Mouse (Mus musculus) limb, embryonic 15.5 days (tissue): ENCODE data around the gene Mecom. TPM values are rescaled to one million over a fixed set of nuclear protein-coding genes. Genes with fewer than 3 reads are reported as not detected.
A peak's percentile ranks its signal among the peaks of the same experiment; 100 is the strongest.

Experiments used
- ATAC-seq: fragments of 200-750 bp; cut with Nextera tagmentation; 2 replicates; pipeline ENCODE4 v1.8.0; 2017; ENCODE audit warnings: low read depth, moderate TSS enrichment; ENCODE audit not compliant: insufficient number of reproducible peaks, low FRiP score, low TSS enrichment
- H3K27ac ChIP-seq: fragments of 300-500 bp; sonication (generic); 2 replicates; pipeline ENCODE4 v1.5.1; 2015; ENCODE audit warnings: moderate library complexity, mild to moderate bottlenecking, inconsistent platforms
- H3K27me3 ChIP-seq: fragments of 300-500 bp; sonication (generic); 2 replicates; pipeline ENCODE4 v1.6.1; 2015; ENCODE audit warnings: inconsistent platforms
- H3K36me3 ChIP-seq: fragments of 300-500 bp; sonication (generic); 2 replicates; pipeline ENCODE4 v1.6.1; 2015; ENCODE audit warnings: inconsistent platforms
- H3K4me1 ChIP-seq: fragments of 300-500 bp; sonication (generic); 2 replicates; pipeline ENCODE4 v1.6.1; 2015; ENCODE audit warnings: inconsistent platforms
- H3K4me2 ChIP-seq: fragments of 300-500 bp; sonication (generic); 2 replicates; pipeline ENCODE4 v1.6.1; 2015; ENCODE audit warnings: mild to moderate bottlenecking, inconsistent platforms
- H3K4me3 ChIP-seq: fragments of 300-500 bp; sonication (generic); 2 replicates; pipeline ENCODE4 v1.5.1; 2015; ENCODE audit warnings: mild to moderate bottlenecking, inconsistent platforms
- H3K9ac ChIP-seq: fragments of 300-500 bp; sonication (generic); 2 replicates; pipeline ENCODE4 v1.6.1; 2015; ENCODE audit warnings: inconsistent platforms
- H3K9me3 ChIP-seq: fragments of 300-500 bp; sonication (generic); 2 replicates; pipeline ENCODE4 v1.6.1; 2016; ENCODE audit warnings: inconsistent platforms
- WGBS: fragments of 180-500 bp; shearing (Covaris S2); methylation state at CpG from one replicate; pipeline ENCODE4 v1.1.7; 2015; 5-methylcytosine and 5-hydroxymethylcytosine counted together
- polyA plus RNA-seq: library from polyadenylated mRNA; unstranded; fragments of >200 nt; fragmentation: Nextera tagmentation; extraction: Ambion mirVana; gene quantifications from 2 replicates; pipeline ENCODE4 v1.2.1, GENCODE M21; 2015

The Mecom gene
- polyA plus RNA-seq, 1 experiment from 2014 or later = 38.4 TPM

DNA sequence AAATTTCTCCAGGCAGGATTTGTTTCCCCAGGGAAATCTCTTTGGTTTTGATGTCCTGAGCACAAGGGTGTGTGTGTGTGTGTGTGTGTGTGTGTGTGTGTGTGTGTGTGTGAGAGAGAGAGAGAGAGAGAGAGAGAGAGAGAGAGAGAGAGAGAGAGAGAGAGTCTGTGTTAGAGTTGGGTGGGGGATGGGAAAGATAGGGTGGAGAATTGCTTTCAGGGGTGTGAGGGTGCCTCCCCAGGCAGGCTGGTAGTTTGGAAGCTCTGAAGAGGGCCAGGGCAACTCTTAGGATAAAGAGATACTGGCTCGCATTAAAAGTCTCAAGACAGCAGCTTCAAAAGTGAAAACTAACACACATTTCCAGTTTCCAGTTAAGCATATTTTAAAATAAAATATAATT lies 534.4 kb downstream of the Mecom start:
- Histone ChIP-seq H3K4me3 (peak overlapping the region; percentile 53), H3K27ac (peak overlapping the region; percentile 91), H3K4me1 (peaks cover 17% of the 10 kb centered on the region), H3K9me3 (no peaks in the 10 kb centered on the region), H3K9ac (peak overlapping the region; percentile 52; the same call in 1 of the 2 replicates), H3K36me3 (no peaks in the 10 kb centered on the region), H3K4me2 (peak overlapping the region; percentile 74), H3K27me3 (no peaks in the 10 kb centered on the region)
- WGBS = 42% methylated on average over 1 of the region's 1 CpGs
- no peak for ATAC-seq

DNA sequence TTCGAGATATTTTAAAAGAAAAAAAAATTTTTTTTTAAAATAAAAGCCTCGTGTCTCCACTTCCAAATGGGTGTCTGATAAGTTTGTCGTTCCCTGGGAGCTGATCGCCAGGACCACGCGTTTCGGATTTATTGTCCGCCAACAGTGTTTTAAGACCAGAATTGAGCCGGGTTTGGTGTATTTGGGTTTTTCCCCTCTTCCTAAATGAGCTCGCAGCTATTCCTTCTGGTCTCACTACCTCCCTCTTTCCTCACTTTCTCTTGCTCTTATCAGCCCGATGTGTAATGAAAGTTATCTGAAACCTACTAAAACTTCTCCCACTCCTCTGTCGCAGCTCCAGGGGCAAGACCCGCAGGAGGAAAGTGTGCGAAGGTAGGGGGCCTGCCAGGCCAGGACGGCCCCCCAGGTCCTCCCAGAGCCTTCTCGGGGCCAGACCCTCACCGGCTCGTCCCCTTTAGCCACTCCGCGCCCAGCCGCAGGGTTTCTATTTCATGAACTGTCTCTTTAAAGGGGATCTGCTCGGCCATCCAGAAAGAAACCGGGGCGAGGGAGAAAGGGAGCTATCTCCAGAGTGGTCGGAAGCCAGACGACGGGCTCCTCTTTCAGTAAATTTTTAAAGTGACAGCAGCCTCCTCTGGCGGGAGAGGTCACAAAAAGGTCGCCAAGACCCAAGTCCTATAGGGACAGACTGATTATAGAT lies 535.0 kb downstream of the Mecom start:
- Histone ChIP-seq H3K4me1 (peaks cover 13% of the 10 kb centered on the region), H3K4me3 (peak overlapping the region; percentile 53), H3K27ac (peak overlapping the region; percentile 91), H3K4me2 (peak overlapping the region; percentile 74), H3K36me3 (no peaks in the 10 kb centered on the region), H3K9me3 (no peaks in the 10 kb centered on the region), H3K9ac (peak overlapping the region; percentile 52), H3K27me3 (no peaks in the 10 kb centered on the region)
- under 1% methylated on average over 29 of the region's 29 CpGs for WGBS
- no peak for ATAC-seq

GRCm38 (mm10) chr3:30012150-30012549 lies 535.7 kb downstream of the Mecom start:
- H3K4me1 ChIP-seq = peaks cover 13% of the 10 kb centered on the region
- peak overlapping the region; percentile 53 for H3K4me3 ChIP-seq
- no peaks in the 10 kb centered on the region for H3K27me3 ChIP-seq
- H3K9ac ChIP-seq = peak overlapping the region; percentile 52
- WGBS = under 1% methylated on average over 27 of the region's 27 CpGs
- peak overlapping the region; percentile 74 for H3K4me2 ChIP-seq
- H3K9me3 ChIP-seq = no peaks in the 10 kb centered on the region
- ATAC-seq = 0 out of 2 replicates have a peak, but pooled peaks have one; percentile 53
- peak overlapping the region; percentile 91 for H3K27ac ChIP-seq
- H3K36me3 ChIP-seq = no peaks in the 10 kb centered on the region

DNA sequence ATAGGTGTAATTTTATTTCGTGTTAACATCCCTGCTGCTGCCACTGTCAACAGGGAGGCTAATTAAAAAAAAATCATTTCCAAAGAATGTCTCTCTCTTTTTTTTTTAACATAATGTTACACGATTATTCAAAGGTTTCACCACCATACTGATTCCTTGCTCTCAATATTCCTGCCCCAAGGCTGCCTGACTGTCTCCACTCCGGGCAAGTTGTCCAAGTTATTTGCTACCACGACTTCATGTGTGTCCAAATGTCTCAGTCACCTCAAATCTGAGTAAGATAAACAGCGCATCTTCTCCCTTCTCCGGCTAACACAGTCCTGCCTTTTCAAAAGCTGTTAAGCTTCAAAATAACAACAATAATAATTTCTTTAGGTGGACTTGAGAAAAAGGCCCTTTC lies 536.1 kb downstream of the Mecom start:
- no peak for ATAC-seq
- H3K9me3 ChIP-seq = no peaks in the 10 kb centered on the region
- H3K36me3 ChIP-seq = no peaks in the 10 kb centered on the region
- peak overlapping the region; percentile 91 for H3K27ac ChIP-seq
- H3K4me3 ChIP-seq = peak overlapping the region; percentile 53
- peaks cover 12% of the 10 kb centered on the region for H3K4me1 ChIP-seq
- peak overlapping the region; percentile 52; the same call in 1 of the 2 replicates for H3K9ac ChIP-seq
- WGBS = 6% methylated on average over 6 of the region's 6 CpGs
- peak overlapping the region; percentile 74 for H3K4me2 ChIP-seq
- H3K27me3 ChIP-seq = no peaks in the 10 kb centered on the region

DNA sequence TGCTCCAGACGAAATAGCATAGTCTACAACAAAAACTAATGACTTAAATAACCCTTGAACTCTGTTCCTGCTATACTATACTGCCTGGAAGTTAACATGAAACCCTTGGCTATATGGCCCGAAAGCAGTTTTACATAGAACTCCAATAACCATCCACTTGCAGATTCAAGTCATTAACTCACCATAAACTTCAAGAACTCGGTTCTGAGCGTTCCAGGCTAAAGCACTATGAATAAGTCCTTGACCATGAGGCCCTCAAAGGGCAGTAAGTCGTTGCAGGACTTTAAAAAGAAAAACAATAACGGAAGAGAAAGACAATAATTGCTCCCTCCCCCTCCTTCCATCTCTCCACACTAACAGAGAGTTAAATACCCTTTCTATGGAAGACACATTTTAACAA lies 536.9 kb downstream of the Mecom start:
- Histone ChIP-seq H3K4me2 (peak overlapping the region; percentile 74), H3K4me1 (peaks cover 6% of the 10 kb centered on the region), H3K4me3 (peak overlapping the region; percentile 53), H3K36me3 (no peaks in the 10 kb centered on the region), H3K27me3 (no peaks in the 10 kb centered on the region), H3K27ac (peak overlapping the region; percentile 91), H3K9me3 (no peaks in the 10 kb centered on the region), H3K9ac (no peak overlapping the region)
- ATAC-seq = no peak
- 22% methylated on average over 6 of the region's 6 CpGs for WGBS

GRCm38 (mm10) chr3:30009596-30009995 lies 538.2 kb downstream of the Mecom start:
- no peak for ATAC-seq
- Histone ChIP-seq H3K4me1 (peaks cover 3% of the 10 kb centered on the region; the same call in 1 of the 2 replicates), H3K4me3 (peak overlapping the region; percentile 19), H3K27me3 (no peaks in the 10 kb centered on the region), H3K27ac (peak overlapping the region; percentile 65; the same call in 1 of the 2 replicates), H3K9me3 (no peaks in the 10 kb centered on the region), H3K36me3 (no peaks in the 10 kb centered on the region), H3K4me2 (peak overlapping the region; percentile 37), H3K9ac (no peak overlapping the region)
- 38% methylated on average over 5 of the region's 5 CpGs for WGBS

DNA sequence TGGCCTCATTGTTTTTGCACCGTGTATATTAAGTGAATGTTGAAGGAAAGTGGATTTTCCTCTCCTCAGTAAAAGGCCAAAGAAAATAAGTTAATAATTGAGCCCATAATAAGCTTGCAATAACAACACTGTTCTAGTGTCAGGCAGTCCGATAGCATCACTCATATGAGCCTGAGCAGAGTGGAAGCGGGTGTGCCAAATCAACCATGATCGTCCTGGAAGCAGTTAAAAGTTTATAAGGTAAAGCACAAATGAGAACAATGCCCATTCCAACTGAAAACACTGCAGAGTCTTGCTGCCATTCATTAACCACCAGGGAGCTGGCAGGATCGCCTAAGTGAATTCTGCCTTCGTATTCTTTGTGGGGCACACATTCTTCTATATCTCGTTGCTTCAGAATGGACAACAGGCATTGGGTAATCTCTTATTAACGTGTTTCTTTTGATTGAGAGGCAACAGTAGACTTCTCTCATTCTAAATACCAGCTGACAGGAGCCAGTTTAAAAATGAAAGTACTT lies 542.9 kb downstream of the Mecom start:
- H3K9ac ChIP-seq = no peak overlapping the region

DNA sequence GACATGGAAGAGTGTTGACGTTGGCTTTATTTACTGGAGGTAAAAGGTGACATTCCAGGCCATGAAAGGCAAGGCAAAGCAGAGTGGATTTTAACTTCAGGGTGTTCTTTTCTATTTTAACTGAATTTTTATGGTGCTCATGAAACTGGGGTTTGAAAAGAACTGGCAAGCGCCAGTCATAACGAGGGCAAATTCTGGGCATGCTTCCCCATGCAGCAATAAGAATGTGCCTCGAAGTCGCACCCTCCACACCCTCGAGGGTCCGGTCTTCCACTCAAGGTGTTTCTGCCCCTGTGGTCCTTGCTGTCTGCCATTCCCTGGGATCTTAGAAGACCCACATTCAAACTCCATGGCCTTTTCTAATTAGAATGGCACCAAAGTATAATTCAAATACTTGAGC lies 547.5 kb downstream of the Mecom start:
- Histone ChIP-seq H3K36me3 (no peaks in the 10 kb centered on the region; the same call in 1 of the 2 replicates), H3K27me3 (no peaks in the 10 kb centered on the region), H3K4me2 (no peak overlapping the region), H3K4me3 (no peak overlapping the region), H3K4me1 (peaks cover 8% of the 10 kb centered on the region; the same call in 1 of the 2 replicates), H3K9ac (no peak overlapping the region), H3K9me3 (no peaks in the 10 kb centered on the region), H3K27ac (peak overlapping the region; percentile 71)
- 32% methylated on average over 7 of the region's 7 CpGs for WGBS
- no peak; the same call in 1 of the 2 replicates for ATAC-seq

More for the DNA sequence above, 542.9 kb downstream of the Mecom start:
- 34% methylated on average over 8 of the region's 8 CpGs for WGBS
- H3K36me3 ChIP-seq = no peaks in the 10 kb centered on the region
- H3K27me3 ChIP-seq = no peaks in the 10 kb centered on the region
- 0 out of 2 replicates have a peak overlapping the region, but pooled peaks have one; percentile 3 for H3K27ac ChIP-seq
- H3K4me1 ChIP-seq = peaks cover 8% of the 10 kb centered on the region; the same call in 1 of the 2 replicates
- no peak for ATAC-seq
- 0 out of 2 replicates have a peak overlapping the region, but pooled peaks have one; percentile 8 for H3K4me2 ChIP-seq
- H3K9me3 ChIP-seq = no peaks in the 10 kb centered on the region
- H3K4me3 ChIP-seq = no peak overlapping the region

DNA sequence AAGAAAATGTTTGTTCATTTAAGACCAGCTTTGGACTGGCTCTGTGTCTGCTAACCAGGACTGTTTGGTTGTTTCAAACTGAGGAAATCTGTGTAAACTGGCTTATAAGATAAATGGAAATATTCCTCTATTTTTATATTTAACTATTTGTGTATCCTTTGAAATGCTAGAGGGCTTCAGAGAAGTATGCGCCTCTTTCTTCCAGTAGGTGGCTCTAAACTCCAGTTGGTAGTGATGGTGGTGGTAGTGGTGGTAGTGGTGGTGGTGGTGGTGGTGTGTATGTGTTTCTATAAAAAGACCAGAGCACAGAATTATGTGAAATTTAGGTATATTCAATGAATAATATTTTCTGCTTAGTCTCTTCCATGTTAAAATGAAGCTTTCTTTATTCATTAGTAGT lies 548.8 kb downstream of the Mecom start:
- no peaks in the 10 kb centered on the region; the same call in 1 of the 2 replicates for H3K36me3 ChIP-seq
- H3K4me3 ChIP-seq = no peak overlapping the region
- ATAC-seq = no peak
- H3K27me3 ChIP-seq = no peaks in the 10 kb centered on the region
- H3K4me2 ChIP-seq = no peak overlapping the region
- H3K27ac ChIP-seq = no peak overlapping the region
- H3K9ac ChIP-seq = no peak overlapping the region
- peaks cover 5% of the 10 kb centered on the region; the same call in 1 of the 2 replicates for H3K4me1 ChIP-seq
- 54% methylated on average over 1 of the region's 1 CpGs for WGBS
- no peaks in the 10 kb centered on the region for H3K9me3 ChIP-seq

GRCm38 (mm10) chr3:29997068-29997467 lies 550.7 kb downstream of the Mecom start:
- no peak for ATAC-seq
- H3K4me1 ChIP-seq = peaks cover 5% of the 10 kb centered on the region; the same call in 1 of the 2 replicates

GRCm38 (mm10) chr3:29993346-29993745 lies 554.5 kb downstream of the Mecom start:
- no peaks in the 10 kb centered on the region for H3K9me3 ChIP-seq
- ATAC-seq = no peak
- H3K27me3 ChIP-seq = no peaks in the 10 kb centered on the region
- no peak overlapping the region for H3K27ac ChIP-seq
- H3K4me1 ChIP-seq = no peaks in the 10 kb centered on the region
- WGBS = 61% methylated on average over 10 of the region's 10 CpGs
- H3K4me3 ChIP-seq = no peak overlapping the region
- no peak overlapping the region for H3K9ac ChIP-seq
- no peak overlapping the region for H3K4me2 ChIP-seq
- no peaks in the 10 kb centered on the region; the same call in 1 of the 2 replicates for H3K36me3 ChIP-seq

More at GRCm38 (mm10) chr3:29997068-29997467, 550.7 kb downstream of the Mecom start:
- 82% methylated on average over 7 of the region's 7 CpGs for WGBS
- Histone ChIP-seq H3K9me3 (no peaks in the 10 kb centered on the region), H3K9ac (no peak overlapping the region), H3K4me2 (no peak overlapping the region), H3K27ac (no peak overlapping the region), H3K4me3 (no peak overlapping the region), H3K36me3 (no peaks in the 10 kb centered on the region; the same call in 1 of the 2 replicates), H3K27me3 (no peaks in the 10 kb centered on the region)

DNA sequence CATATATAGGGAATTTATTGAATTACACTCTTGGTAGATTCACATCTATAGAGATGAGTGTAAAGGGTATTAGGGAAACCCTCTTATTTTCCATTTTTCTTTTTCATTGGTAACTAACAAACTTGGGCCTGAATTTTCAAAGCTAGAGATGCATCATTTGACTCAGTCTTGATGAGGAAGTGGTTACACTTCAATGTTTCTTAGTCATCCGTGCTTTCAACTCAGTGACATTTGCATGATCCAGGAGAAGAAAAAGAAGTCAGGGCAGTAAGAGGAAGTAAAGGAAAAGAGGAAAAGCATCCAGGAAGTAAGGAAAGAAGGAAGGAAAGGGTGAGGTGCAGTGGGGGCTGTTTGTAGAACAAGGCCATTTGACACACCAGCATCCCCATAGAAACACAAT lies 556.3 kb downstream of the Mecom start:
- Histone ChIP-seq H3K9me3 (no peaks in the 10 kb centered on the region), H3K36me3 (peaks cover 4% of the 10 kb centered on the region; the same call in 1 of the 2 replicates), H3K9ac (no peak overlapping the region), H3K27ac (no peak overlapping the region), H3K4me2 (no peak overlapping the region), H3K27me3 (no peaks in the 10 kb centered on the region), H3K4me3 (no peak overlapping the region), H3K4me1 (no peaks in the 10 kb centered on the region)
- WGBS = 78% methylated on average over 1 of the region's 1 CpGs
- no peak for ATAC-seq
